Mouse (Mus musculus) G1E (cell line): ENCODE data around the gene Daxx. TPM values are rescaled to one million over a fixed set of nuclear protein-coding genes. Genes with fewer than 3 reads are reported as not detected.

ENCODE experiments used
- ATAC-seq: 2 replicates; pipeline ENCODE4 v1.8.0; 2016; ENCODE audit warnings: mild to moderate bottlenecking; ENCODE audit not compliant: insufficient number of reproducible peaks, poor library complexity, low FRiP score, severe bottlenecking; ENCODE audit errors: extremely low read depth
- DNase-seq: peaks from one replicate; pipeline ENCODE4 v3.0.0; 2012; ENCODE audit warnings: low spot score
- H3K27me3 ChIP-seq: 2 replicates; pipeline ENCODE4 v1.6.1; 2012; ENCODE audit warnings: mild to moderate bottlenecking, low read length, inconsistent platforms; ENCODE audit not compliant: insufficient read depth
- H3K36me3 ChIP-seq: replicated peaks from 2 replicates; pipeline ENCODE3; 2012; ENCODE audit warnings: mild to moderate bottlenecking, inconsistent platforms
- H3K4me1 ChIP-seq: 2 replicates; pipeline ENCODE4 v1.6.1; 2012; ENCODE audit warnings: low read depth, low read length, inconsistent platforms, mixed read lengths; ENCODE audit not compliant: insufficient read depth
- H3K4me3 ChIP-seq: 2 replicates; pipeline ENCODE4 v1.5.1; 2012; ENCODE audit warnings: low read depth, mild to moderate bottlenecking, inconsistent platforms, low read length, moderate library complexity, mixed read lengths
- H3K9me3 ChIP-seq: replicated peaks from 2 replicates; pipeline ENCODE4 v1.6.1; 2012; ENCODE audit warnings: inconsistent platforms
- CTCF ChIP-seq: IDR thresholded peaks from 2 replicates; pipeline ENCODE4 v1.5.1; 2012; ENCODE audit warnings: low read depth, low read length, inconsistent platforms, mixed read lengths
- GATA1 ChIP-seq: IDR thresholded peaks from 2 replicates; pipeline ENCODE4 v1.6.1; 2012; ENCODE audit warnings: borderline replicate concordance, low read length, inconsistent platforms, mixed read lengths
- GATA2 ChIP-seq: IDR thresholded peaks from 2 replicates; pipeline ENCODE4 v1.6.1; 2012; ENCODE audit warnings: low read depth, low read length, inconsistent platforms, borderline replicate concordance
- POLR2AphosphoS5 ChIP-seq: IDR thresholded peaks from 2 replicates; pipeline ENCODE4 v1.6.1; 2012; ENCODE audit warnings: low read depth, low read length, inconsistent platforms; ENCODE audit not compliant: insufficient replicate concordance
- TAL1 ChIP-seq: conservative IDR thresholded peaks from 2 replicates; pipeline ENCODE4 v1.6.1; 2012; ENCODE audit warnings: low read depth, low read length, inconsistent platforms, mixed read lengths
- polyA plus RNA-seq: library from polyadenylated mRNA; stranded (reverse); fragments of >175 nt; gene quantifications from 2 replicates; pipeline ENCODE4 v1.2.3, GENCODE M21; 2012
- total RNA-seq, 2 experiments: library from RNA; stranded (forward) in 1 of 2; stranded (reverse) in 1 of 2; fragments of 200-1000 nt in 1 of 2; fragments of >200 nt in 1 of 2; fragmentation: Nextera tagmentation in 1 of 2; gene quantifications; 2 replicates each; pipeline ENCODE4 v1.2.3; 2014 to 2017

The Daxx gene
- total and polyA plus RNA-seq, 3 experiments, result 33.0 to 72.7 (median 67.4) TPM

DNA sequence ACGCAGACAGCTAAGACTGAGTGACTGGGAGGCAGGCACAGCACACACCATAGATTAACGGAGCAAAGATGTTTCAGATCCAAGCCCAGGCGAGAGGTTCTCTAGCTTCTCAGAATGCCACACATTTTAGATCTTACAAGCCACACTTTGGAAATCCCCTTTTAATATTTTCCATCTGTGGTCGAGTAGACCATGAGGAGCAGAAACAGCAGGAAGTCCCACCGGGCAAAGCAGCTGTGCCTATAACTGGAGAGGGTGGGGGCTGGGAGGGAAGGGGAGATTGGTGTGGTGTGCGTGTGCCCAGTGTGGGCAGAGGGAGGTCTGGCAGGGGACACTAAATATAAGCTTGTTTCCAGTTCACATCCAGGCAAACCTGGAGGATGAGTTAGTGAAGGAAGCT is 48.3 kb downstream of the Daxx start:
- peaks cover 31% of the 10 kb centered on the region for H3K4me1 ChIP-seq
- DNase-seq (no peak), ATAC-seq (no peak)
- H3K9me3 ChIP-seq, result no peaks in the 10 kb centered on the region
- TF ChIP-seq POLR2AphosphoS5 (no peak), TAL1 (no peak), CTCF (no peak), GATA1 (no peak), GATA2 (no peak)
- no peaks in the 10 kb centered on the region for H3K27me3 ChIP-seq
- peak overlapping the region; percentile 33; the same call in 1 of the 2 replicates for H3K4me3 ChIP-seq
- H3K36me3 ChIP-seq, result peaks cover 80% of the 10 kb centered on the region

DNA sequence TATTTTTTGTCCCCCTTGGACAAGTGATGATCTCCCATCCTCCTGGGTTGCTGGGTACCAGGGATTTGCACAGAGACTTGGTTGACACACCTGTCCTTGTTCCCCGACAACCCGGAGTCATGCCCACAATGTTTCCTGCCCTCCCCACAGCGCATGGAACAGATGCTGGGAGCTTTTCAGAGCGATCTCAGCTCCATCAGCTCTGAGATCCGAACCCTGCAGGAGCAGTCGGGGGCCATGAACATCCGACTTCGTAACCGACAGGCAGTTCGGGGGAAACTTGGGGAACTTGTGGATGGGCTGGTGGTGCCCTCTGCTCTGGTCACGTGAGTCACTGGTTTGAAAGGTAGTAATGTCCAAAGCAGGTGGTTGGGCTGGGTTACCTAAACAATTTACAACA is 49.2 kb downstream of the Daxx start:
- peaks cover 22% of the 10 kb centered on the region for H3K4me1 ChIP-seq
- H3K36me3 ChIP-seq, result peaks cover 80% of the 10 kb centered on the region
- no peak overlapping the region for H3K4me3 ChIP-seq
- no peak for ATAC-seq
- DNase-seq, result no peak
- no peaks in the 10 kb centered on the region for H3K27me3 ChIP-seq
- no peaks in the 10 kb centered on the region for H3K9me3 ChIP-seq
- TF ChIP-seq GATA2, result no peak
- TF ChIP-seq TAL1, result no peak
- no peak for TF ChIP-seq POLR2AphosphoS5
- TF ChIP-seq GATA1, result no peak
- no peak for TF ChIP-seq CTCF

DNA sequence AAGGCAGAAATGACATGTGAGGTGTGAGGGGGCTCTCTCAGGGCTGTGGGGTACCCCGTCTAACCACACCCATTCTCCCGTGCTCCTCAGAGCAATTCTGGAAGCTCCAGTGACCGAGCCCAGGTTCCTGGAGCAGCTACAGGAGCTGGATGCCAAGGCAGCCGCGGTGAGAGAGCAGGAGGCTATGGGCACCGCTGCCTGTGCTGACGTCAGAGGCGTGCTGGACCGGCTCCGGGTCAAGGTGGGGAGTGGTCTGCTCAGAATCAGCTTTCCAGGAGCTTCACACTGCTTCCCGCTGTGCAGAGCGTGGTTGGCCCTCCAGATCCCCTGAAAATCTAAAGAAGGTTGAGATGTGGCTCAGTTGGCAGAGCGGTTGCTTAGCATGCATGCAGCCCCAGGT is 49.9 kb downstream of the Daxx start:
- ATAC-seq, result no peak
- DNase-seq, result no peak
- TF ChIP-seq GATA2 (no peak), POLR2AphosphoS5 (no peak), GATA1 (no peak), TAL1 (no peak), CTCF (no peak)
- H3K27me3 ChIP-seq, result no peaks in the 10 kb centered on the region
- peaks cover 19% of the 10 kb centered on the region for H3K4me1 ChIP-seq
- H3K36me3 ChIP-seq, result peaks cover 80% of the 10 kb centered on the region
- no peak overlapping the region for H3K4me3 ChIP-seq
- H3K9me3 ChIP-seq, result no peaks in the 10 kb centered on the region

DNA sequence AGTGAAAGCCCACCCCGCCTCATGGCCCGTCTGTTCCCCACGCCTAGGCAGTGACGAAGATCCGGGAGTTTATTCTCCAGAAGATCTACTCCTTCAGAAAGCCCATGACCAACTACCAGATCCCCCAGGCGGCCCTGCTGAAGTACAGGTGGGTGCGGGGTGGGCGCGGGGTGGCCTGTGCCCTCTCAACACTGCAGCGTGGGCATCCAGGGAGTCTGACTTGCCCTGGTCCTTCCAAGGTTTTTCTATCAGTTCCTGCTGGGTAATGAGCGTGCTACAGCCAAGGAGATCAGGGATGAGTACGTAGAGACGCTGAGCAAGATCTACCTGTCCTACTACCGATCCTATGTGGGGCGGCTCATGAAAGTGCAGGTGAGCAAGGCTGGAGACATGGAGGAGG is 50.7 kb downstream of the Daxx start:
- Histone ChIP-seq H3K36me3 (peaks cover 77% of the 10 kb centered on the region), H3K27me3 (no peaks in the 10 kb centered on the region), H3K4me3 (no peak overlapping the region), H3K9me3 (no peaks in the 10 kb centered on the region), H3K4me1 (peaks cover 18% of the 10 kb centered on the region)
- no peak for ATAC-seq
- no peak for DNase-seq
- no peak for TF ChIP-seq TAL1
- no peak for TF ChIP-seq GATA1
- TF ChIP-seq GATA2, result no peak
- no peak for TF ChIP-seq CTCF
- TF ChIP-seq POLR2AphosphoS5, result no peak

DNA sequence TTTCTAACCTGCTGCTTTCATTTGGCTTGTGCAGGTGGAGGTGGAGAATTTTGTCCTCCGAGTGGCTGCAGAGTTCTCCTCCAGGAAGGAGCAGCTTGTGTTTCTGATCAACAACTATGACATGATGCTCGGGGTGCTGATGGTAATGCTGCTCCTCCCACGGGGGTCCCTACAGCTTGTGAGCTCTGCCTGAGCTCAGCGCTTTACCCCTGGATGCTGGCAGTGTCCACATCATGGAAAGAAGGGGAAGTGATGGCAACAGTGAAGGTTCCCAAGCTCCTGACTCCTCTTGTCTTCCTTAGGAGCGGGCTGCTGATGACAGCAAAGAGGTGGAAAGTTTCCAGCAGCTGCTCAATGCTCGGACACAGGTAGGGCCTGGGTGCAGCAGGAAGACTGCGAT is 53.7 kb downstream of the Daxx start:
- Histone ChIP-seq H3K27me3 (no peaks in the 10 kb centered on the region), H3K36me3 (peaks cover 87% of the 10 kb centered on the region), H3K4me1 (peaks cover 5% of the 10 kb centered on the region), H3K4me3 (no peak overlapping the region), H3K9me3 (no peaks in the 10 kb centered on the region)
- ATAC-seq (no peak), DNase-seq (no peak)
- TF ChIP-seq TAL1 (no peak), CTCF (no peak), POLR2AphosphoS5 (no peak), GATA1 (no peak), GATA2 (no peak)

Other genes with a start within 250 kb of the Daxx start
Only the 20 nearest of the 30 such genes appear.
- gene Kank3, start 98.9 kb upstream of the Daxx start, total RNA-seq (2014; fragmentation: Nextera tagmentation), result 1.1 and 3.0 TPM in 2 replicates
- 6.6 and 7.3 TPM in 2 replicates for gene Kank3, start 98.9 kb upstream of the Daxx start, total RNA-seq (2017)
- 4.3 TPM in 2 replicates for gene Kank3, start 98.9 kb upstream of the Daxx start, polyA plus RNA-seq
- 381 and 417 TPM in 2 replicates for gene Rps28, start 84.9 kb upstream of the Daxx start, total RNA-seq (2014; fragmentation: Nextera tagmentation)
- gene Rps28, start 84.9 kb upstream of the Daxx start, total RNA-seq (2017), result 3,098 and 4,163 TPM in 2 replicates
- 4,132 and 6,951 TPM in 2 replicates for gene Rps28, start 84.9 kb upstream of the Daxx start, polyA plus RNA-seq
- gene Ndufa7, start 84.8 kb upstream of the Daxx start, total RNA-seq (2014; fragmentation: Nextera tagmentation), result 131 and 137 TPM in 2 replicates
- gene Ndufa7, start 84.8 kb upstream of the Daxx start, total RNA-seq (2017), result 253 and 307 TPM in 2 replicates
- gene Ndufa7, start 84.8 kb upstream of the Daxx start, polyA plus RNA-seq, result 636 and 723 TPM in 2 replicates
- 2.3 and 4.5 TPM in 2 replicates for gene Cd320, start 66.3 kb upstream of the Daxx start, total RNA-seq (2014; fragmentation: Nextera tagmentation)
- 5.7 and 6.0 TPM in 2 replicates for gene Cd320, start 66.3 kb upstream of the Daxx start, total RNA-seq (2017)
- gene Cd320, start 66.3 kb upstream of the Daxx start, polyA plus RNA-seq, result 8.1 and 12.7 TPM in 2 replicates
- not detected in 2 replicates for gene Gm7029, start 35.6 kb upstream of the Daxx start, total RNA-seq (2014; fragmentation: Nextera tagmentation)
- not detected in 2 replicates for gene Gm7029, start 35.6 kb upstream of the Daxx start, total RNA-seq (2017)
- not detected in 2 replicates for gene Gm7029, start 35.6 kb upstream of the Daxx start, polyA plus RNA-seq
- gene Kifc1, start 18.8 kb upstream of the Daxx start, total RNA-seq (2014; fragmentation: Nextera tagmentation), result 16.2 and 58.2 TPM in 2 replicates
- gene Kifc1, start 18.8 kb upstream of the Daxx start, total RNA-seq (2017), result 31.7 and 33.7 TPM in 2 replicates
- 63.7 and 76.6 TPM in 2 replicates for gene Kifc1, start 18.8 kb upstream of the Daxx start, polyA plus RNA-seq
- not detected in 2 replicates for gene Platr17, start 4.3 kb upstream of the Daxx start, total RNA-seq (2014; fragmentation: Nextera tagmentation)
- gene Platr17, start 4.3 kb upstream of the Daxx start, total RNA-seq (2017), result not detected in 2 replicates
- gene Platr17, start 4.3 kb upstream of the Daxx start, polyA plus RNA-seq, result 0.13 TPM in 1 of 2 replicates, not detected in the other
- 34.0 and 43.0 TPM in 2 replicates for gene Tapbp, start 6.5 kb downstream of the Daxx start, total RNA-seq (2014; fragmentation: Nextera tagmentation)
- 17.0 and 18.5 TPM in 2 replicates for gene Tapbp, start 6.5 kb downstream of the Daxx start, total RNA-seq (2017)
- gene Tapbp, start 6.5 kb downstream of the Daxx start, polyA plus RNA-seq, result 142 and 157 TPM in 2 replicates
- 9.5 and 15.8 TPM in 2 replicates for gene Zbtb22, start 6.5 kb downstream of the Daxx start, total RNA-seq (2014; fragmentation: Nextera tagmentation)
- gene Zbtb22, start 6.5 kb downstream of the Daxx start, total RNA-seq (2017), result 19.7 and 22.2 TPM in 2 replicates
- gene Zbtb22, start 6.5 kb downstream of the Daxx start, polyA plus RNA-seq, result 41.9 and 42.1 TPM in 2 replicates
- gene Rgl2, start 20.1 kb downstream of the Daxx start, total RNA-seq (2014; fragmentation: Nextera tagmentation), result 27.0 and 32.9 TPM in 2 replicates
- gene Rgl2, start 20.1 kb downstream of the Daxx start, total RNA-seq (2017), result 35.5 and 38.9 TPM in 2 replicates
- 145 and 166 TPM in 2 replicates for gene Rgl2, start 20.1 kb downstream of the Daxx start, polyA plus RNA-seq
- 63.5 and 75.3 TPM in 2 replicates for gene Pfdn6, start 30.9 kb downstream of the Daxx start, total RNA-seq (2014; fragmentation: Nextera tagmentation)
- 133 and 141 TPM in 2 replicates for gene Pfdn6, start 30.9 kb downstream of the Daxx start, total RNA-seq (2017)
- 347 and 373 TPM in 2 replicates for gene Pfdn6, start 30.9 kb downstream of the Daxx start, polyA plus RNA-seq
- gene Wdr46, start 31.2 kb downstream of the Daxx start, total RNA-seq (2014; fragmentation: Nextera tagmentation), result 29.6 and 34.2 TPM in 2 replicates
- gene Wdr46, start 31.2 kb downstream of the Daxx start, total RNA-seq (2017), result 30.7 and 31.1 TPM in 2 replicates
- 72.2 and 83.2 TPM in 2 replicates for gene Wdr46, start 31.2 kb downstream of the Daxx start, polyA plus RNA-seq
- 1.7 and 1.9 TPM in 2 replicates for gene B3galt4, start 42.1 kb downstream of the Daxx start, total RNA-seq (2014; fragmentation: Nextera tagmentation)
- 3.0 and 3.6 TPM in 2 replicates for gene B3galt4, start 42.1 kb downstream of the Daxx start, total RNA-seq (2017)
- 10.9 and 13.5 TPM in 2 replicates for gene B3galt4, start 42.1 kb downstream of the Daxx start, polyA plus RNA-seq
- gene Vps52, start 46.4 kb downstream of the Daxx start, total RNA-seq (2014; fragmentation: Nextera tagmentation), result 30.0 and 34.1 TPM in 2 replicates
- gene Vps52, start 46.4 kb downstream of the Daxx start, total RNA-seq (2017), result 18.5 and 19.8 TPM in 2 replicates
- 45.6 and 48.9 TPM in 2 replicates for gene Vps52, start 46.4 kb downstream of the Daxx start, polyA plus RNA-seq
- gene Rps18, start 46.6 kb downstream of the Daxx start, total RNA-seq (2014; fragmentation: Nextera tagmentation), result 2,195 and 2,298 TPM in 2 replicates
- gene Rps18, start 46.6 kb downstream of the Daxx start, total RNA-seq (2017), result 1,704 and 1,830 TPM in 2 replicates
- gene Rps18, start 46.6 kb downstream of the Daxx start, polyA plus RNA-seq, result 739 and 1,633 TPM in 2 replicates
- gene H2-K1, start 90.9 kb downstream of the Daxx start, total RNA-seq (2014; fragmentation: Nextera tagmentation), result not detected in 2 replicates
- 0.16 and 0.23 TPM in 2 replicates for gene H2-K1, start 90.9 kb downstream of the Daxx start, total RNA-seq (2017)
- gene H2-K1, start 90.9 kb downstream of the Daxx start, polyA plus RNA-seq, result 0.58 and 0.74 TPM in 2 replicates
- gene Ring1, start 115.3 kb downstream of the Daxx start, total RNA-seq (2014; fragmentation: Nextera tagmentation), result 8.4 and 9.7 TPM in 2 replicates
- 10.9 and 13.1 TPM in 2 replicates for gene Ring1, start 115.3 kb downstream of the Daxx start, total RNA-seq (2017)
- gene Ring1, start 115.3 kb downstream of the Daxx start, polyA plus RNA-seq, result 46.4 and 59.9 TPM in 2 replicates
- gene H2-Ke6, start 118.6 kb downstream of the Daxx start, total RNA-seq (2014; fragmentation: Nextera tagmentation), result 77.5 and 87.1 TPM in 2 replicates
- gene H2-Ke6, start 118.6 kb downstream of the Daxx start, total RNA-seq (2017), result 44.7 and 45.9 TPM in 2 replicates
- gene H2-Ke6, start 118.6 kb downstream of the Daxx start, polyA plus RNA-seq, result 58.6 and 78.0 TPM in 2 replicates
- gene Slc39a7, start 122.3 kb downstream of the Daxx start, total RNA-seq (2014; fragmentation: Nextera tagmentation), result 16.9 and 17.5 TPM in 2 replicates
- 58.0 and 60.1 TPM in 2 replicates for gene Slc39a7, start 122.3 kb downstream of the Daxx start, total RNA-seq (2017)
- gene Slc39a7, start 122.3 kb downstream of the Daxx start, polyA plus RNA-seq, result 66.0 and 98.1 TPM in 2 replicates
- gene Rxrb, start 122.4 kb downstream of the Daxx start, total RNA-seq (2014; fragmentation: Nextera tagmentation), result 27.7 and 29.7 TPM in 2 replicates
- gene Rxrb, start 122.4 kb downstream of the Daxx start, total RNA-seq (2017), result 30.5 and 34.7 TPM in 2 replicates
- gene Rxrb, start 122.4 kb downstream of the Daxx start, polyA plus RNA-seq, result 175 and 211 TPM in 2 replicates